Mouse (Mus musculus): ENCODE results near the gene Nova2. TPM values are rescaled to one million over a fixed set of nuclear protein-coding genes. Genes with fewer than 3 reads are reported as not detected.

Gene Nova2
- polyA plus RNA-seq, 1 experiment: 0.06 TPM

DNA sequence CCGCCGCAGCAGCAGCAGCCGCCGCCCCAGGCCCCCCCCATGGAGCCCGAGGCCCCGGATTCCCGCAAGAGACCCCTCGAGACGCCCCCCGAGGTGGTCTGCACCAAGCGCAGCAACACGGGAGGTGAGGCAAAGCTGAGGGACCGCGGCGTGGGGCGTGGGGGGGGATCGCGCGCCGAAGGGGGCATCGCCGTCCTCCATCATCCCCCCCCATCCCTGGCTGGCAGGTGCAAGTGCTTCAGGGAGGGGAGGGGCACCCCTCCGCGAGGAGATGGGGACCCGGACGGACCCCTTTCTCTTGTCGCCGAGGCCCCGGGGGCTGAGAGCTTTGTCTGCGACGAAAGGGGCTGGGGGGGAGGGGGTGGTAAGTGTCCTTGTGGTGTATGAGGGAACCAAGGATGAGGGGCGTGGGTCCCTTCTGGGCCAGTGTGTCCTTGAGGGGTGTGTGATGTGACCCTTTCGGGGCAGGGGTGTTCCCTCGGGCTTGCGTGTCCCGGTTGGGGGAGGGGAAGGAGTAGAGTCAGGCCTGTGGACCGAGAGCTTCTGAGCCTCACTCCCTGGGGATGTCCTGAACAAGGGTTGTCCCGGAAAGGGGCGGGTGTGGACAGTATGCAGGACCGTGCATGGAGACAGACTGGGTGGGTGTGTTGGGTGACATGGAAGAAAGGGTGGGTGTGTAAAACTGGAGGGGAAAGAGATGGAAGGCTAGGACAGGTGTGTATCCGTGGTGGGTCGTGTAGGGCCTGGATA, 528 bp downstream of the Nova2 start:
- Histone ChIP-seq H3K4me3 (no peak overlapping the region), H3ac (ENCODE audit: control insufficient read depth, insufficient read length) (no peak overlapping the region), H3K4me2 (ENCODE audit: low read depth) (no peak overlapping the region), H3K36me3 (ENCODE audit: control insufficient read depth, insufficient read depth) (no peaks in the 10 kb centered on the region), H3K79me2 (ENCODE audit: control insufficient read depth, insufficient read depth) (no peaks in the 10 kb centered on the region), H3K27me3 (ENCODE audit: control insufficient read depth, insufficient read depth, insufficient read length) (peaks cover 21% of the 10 kb centered on the region)
- TF ChIP-seq TCF12 (IDR thresholded peaks at IDR 0.05; ENCODE audit: insufficient read depth, poor library complexity, severe bottlenecking) (no peak), TCF3 (IDR thresholded peaks at IDR 0.05; ENCODE audit: insufficient read length, low read depth) (no peak), CEBPB (IDR thresholded peaks at IDR 0.05; ENCODE audit: insufficient read depth, poor library complexity, severe bottlenecking) (no peak), MYOG (IDR thresholded peaks at IDR 0.05; ENCODE audit: control insufficient read depth in 1 of 3, insufficient read depth in 1 of 3, insufficient read length in 2 of 3, low read depth in 2 of 3) (no peak), MYOD1 (IDR thresholded peaks at IDR 0.05; ENCODE audit: control insufficient read depth in 1 of 3, insufficient read length in 2 of 3, low read depth in 2 of 3) (no peak), REST (IDR thresholded peaks at IDR 0.05; ENCODE audit: insufficient read depth, insufficient read length) (no peak), SRF (IDR thresholded peaks at IDR 0.05; ENCODE audit: control insufficient read depth, insufficient read length, low read depth) (no peak), MAX (IDR thresholded peaks at IDR 0.05; ENCODE audit: low read depth) (no peak), E2F4 (IDR thresholded peaks at IDR 0.05; ENCODE audit: insufficient read depth) (no peak), POLR2AphosphoS2 (IDR thresholded peaks at IDR 0.05; ENCODE audit: insufficient read length, low read depth) (no peak), USF1 (IDR thresholded peaks at IDR 0.05; ENCODE audit: low read depth) (no peak), POLR2A (IDR thresholded peaks at IDR 0.05; ENCODE audit: insufficient read length, low read depth) (no peak)

DNA sequence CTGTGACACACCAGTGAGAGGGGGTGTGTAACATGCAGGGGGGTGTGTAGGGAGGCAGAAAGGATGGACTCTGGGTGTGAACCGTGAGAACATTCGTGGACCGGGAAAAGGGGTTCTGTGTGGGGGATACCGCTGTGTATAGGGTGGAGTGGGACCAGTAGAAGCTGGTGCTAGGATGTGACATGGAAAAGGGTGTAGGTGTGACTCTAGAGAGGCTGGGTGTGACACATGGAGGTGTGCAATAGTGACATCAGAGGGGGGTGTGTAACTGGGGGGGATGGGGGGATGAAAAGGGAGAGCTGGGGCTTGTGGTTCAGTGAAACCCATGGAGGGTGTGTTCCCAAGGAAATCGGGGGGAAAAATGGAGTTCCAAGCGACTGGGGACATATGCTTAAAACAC, 1.2 kb downstream of the Nova2 start:
- Histone ChIP-seq H3K36me3 (ENCODE audit: control insufficient read depth, insufficient read depth) (no peaks in the 10 kb centered on the region), H3K4me2 (ENCODE audit: low read depth) (no peak overlapping the region), H3ac (ENCODE audit: control insufficient read depth, insufficient read length) (no peak overlapping the region), H3K27me3 (ENCODE audit: control insufficient read depth, insufficient read depth, insufficient read length) (peaks cover 21% of the 10 kb centered on the region), H3K4me3 (no peak overlapping the region), H3K79me2 (ENCODE audit: control insufficient read depth, insufficient read depth) (no peaks in the 10 kb centered on the region)
- TF ChIP-seq TCF12 (IDR thresholded peaks at IDR 0.05; ENCODE audit: insufficient read depth, poor library complexity, severe bottlenecking): no peak
- no peak for TF ChIP-seq POLR2AphosphoS2 (IDR thresholded peaks at IDR 0.05; ENCODE audit: insufficient read length, low read depth)
- no peak for TF ChIP-seq USF1 (IDR thresholded peaks at IDR 0.05; ENCODE audit: low read depth)
- TF ChIP-seq TCF3 (IDR thresholded peaks at IDR 0.05; ENCODE audit: insufficient read length, low read depth): no peak
- no peak for TF ChIP-seq CEBPB (IDR thresholded peaks at IDR 0.05; ENCODE audit: insufficient read depth, poor library complexity, severe bottlenecking)
- TF ChIP-seq E2F4 (IDR thresholded peaks at IDR 0.05; ENCODE audit: insufficient read depth): no peak
- TF ChIP-seq REST (IDR thresholded peaks at IDR 0.05; ENCODE audit: insufficient read depth, insufficient read length): no peak
- no peak for TF ChIP-seq POLR2A (IDR thresholded peaks at IDR 0.05; ENCODE audit: insufficient read length, low read depth)

- H3K4me2 ChIP-seq (ENCODE audit: low read depth): no peak overlapping the region
- H3K27me3 ChIP-seq (ENCODE audit: control insufficient read depth, insufficient read depth, insufficient read length): peaks cover 21% of the 10 kb centered on the region
- no peaks in the 10 kb centered on the region for H3K36me3 ChIP-seq (ENCODE audit: control insufficient read depth, insufficient read depth)
- no peak overlapping the region for H3K4me3 ChIP-seq
- no peak for TF ChIP-seq CEBPB (IDR thresholded peaks at IDR 0.05; ENCODE audit: insufficient read depth, poor library complexity, severe bottlenecking)
- TF ChIP-seq MYOD1 (IDR thresholded peaks at IDR 0.05; ENCODE audit: control insufficient read depth in 1 of 3, insufficient read length in 2 of 3, low read depth in 2 of 3): no peak
- TF ChIP-seq POLR2AphosphoS2 (IDR thresholded peaks at IDR 0.05; ENCODE audit: insufficient read length, low read depth): no peak
- no peak for TF ChIP-seq TCF12 (IDR thresholded peaks at IDR 0.05; ENCODE audit: insufficient read depth, poor library complexity, severe bottlenecking)
- TF ChIP-seq MAX (IDR thresholded peaks at IDR 0.05; ENCODE audit: low read depth): no peak
- TF ChIP-seq TCF3 (IDR thresholded peaks at IDR 0.05; ENCODE audit: insufficient read length, low read depth): no peak
- no peak for TF ChIP-seq SRF (IDR thresholded peaks at IDR 0.05; ENCODE audit: control insufficient read depth, insufficient read length, low read depth)
- TF ChIP-seq USF1 (IDR thresholded peaks at IDR 0.05; ENCODE audit: low read depth): no peak
- no peak for TF ChIP-seq POLR2A (IDR thresholded peaks at IDR 0.05; ENCODE audit: insufficient read length, low read depth)
- TF ChIP-seq REST (IDR thresholded peaks at IDR 0.05; ENCODE audit: insufficient read depth, insufficient read length): no peak
- no peak for TF ChIP-seq MYOG (IDR thresholded peaks at IDR 0.05; ENCODE audit: control insufficient read depth in 1 of 3, insufficient read depth in 1 of 3, insufficient read length in 2 of 3, low read depth in 2 of 3)
- no peak for TF ChIP-seq E2F4 (IDR thresholded peaks at IDR 0.05; ENCODE audit: insufficient read depth)
- H3ac ChIP-seq (ENCODE audit: control insufficient read depth, insufficient read length): no peak overlapping the region
- no peaks in the 10 kb centered on the region for H3K79me2 ChIP-seq (ENCODE audit: control insufficient read depth, insufficient read depth)
Observed at GRCm38 (mm10) chr7:18927759-18928158, 2.1 kb downstream of the Nova2 start.

- Histone ChIP-seq H3K36me3 (ENCODE audit: control insufficient read depth, insufficient read depth) (no peaks in the 10 kb centered on the region), H3K4me2 (ENCODE audit: low read depth) (no peak overlapping the region), H3K4me3 (no peak overlapping the region), H3K79me2 (ENCODE audit: control insufficient read depth, insufficient read depth) (no peaks in the 10 kb centered on the region), H3K27me3 (ENCODE audit: control insufficient read depth, insufficient read depth, insufficient read length) (peaks cover 25% of the 10 kb centered on the region), H3ac (ENCODE audit: control insufficient read depth, insufficient read length) (no peak overlapping the region)
- no peak for TF ChIP-seq E2F4 (IDR thresholded peaks at IDR 0.05; ENCODE audit: insufficient read depth)
- TF ChIP-seq MYOD1 (IDR thresholded peaks at IDR 0.05; ENCODE audit: control insufficient read depth in 1 of 3, insufficient read length in 2 of 3, low read depth in 2 of 3): peak in 1 of 3 experiments; percentile 30
Observed at GRCm38 (mm10) chr7:18942376-18942775, 16.7 kb downstream of the Nova2 start.

DNA sequence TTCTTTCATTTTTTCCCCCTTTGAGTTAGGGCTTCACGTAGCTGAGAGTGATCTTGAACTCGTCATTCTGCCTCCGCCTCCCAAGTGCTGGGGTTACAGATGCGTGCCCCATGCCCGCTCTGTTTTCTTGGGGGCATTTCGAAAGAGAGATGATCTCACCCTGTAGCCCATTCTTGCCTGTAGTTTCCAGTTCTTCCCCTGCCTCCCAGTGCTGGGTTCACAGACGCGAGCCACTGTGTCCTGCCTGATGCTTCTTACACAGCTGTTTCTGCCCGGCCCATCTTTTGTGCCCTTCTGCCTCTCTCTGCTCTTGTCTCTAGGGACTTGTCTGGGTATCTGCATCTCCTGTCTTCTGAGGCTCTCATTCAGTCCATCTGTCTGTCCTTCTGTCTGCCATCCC, 17.1 kb downstream of the Nova2 start:
- Histone ChIP-seq H3ac (ENCODE audit: control insufficient read depth, insufficient read length) (no peak overlapping the region), H3K79me2 (ENCODE audit: control insufficient read depth, insufficient read depth) (no peaks in the 10 kb centered on the region), H3K36me3 (ENCODE audit: control insufficient read depth, insufficient read depth) (no peaks in the 10 kb centered on the region), H3K27me3 (ENCODE audit: control insufficient read depth, insufficient read depth, insufficient read length) (peaks cover 25% of the 10 kb centered on the region), H3K4me2 (ENCODE audit: low read depth) (no peak overlapping the region), H3K4me3 (no peak overlapping the region)
- TF ChIP-seq MAX (IDR thresholded peaks at IDR 0.05; ENCODE audit: low read depth) (no peak), POLR2A (IDR thresholded peaks at IDR 0.05; ENCODE audit: insufficient read length, low read depth) (no peak), MYOD1 (IDR thresholded peaks at IDR 0.05; ENCODE audit: control insufficient read depth in 1 of 3, insufficient read length in 2 of 3, low read depth in 2 of 3) (no peak), REST (IDR thresholded peaks at IDR 0.05; ENCODE audit: insufficient read depth, insufficient read length) (no peak), SRF (IDR thresholded peaks at IDR 0.05; ENCODE audit: control insufficient read depth, insufficient read length, low read depth) (no peak), MYOG (IDR thresholded peaks at IDR 0.05; ENCODE audit: control insufficient read depth in 1 of 3, insufficient read depth in 1 of 3, insufficient read length in 2 of 3, low read depth in 2 of 3) (no peak), TCF12 (IDR thresholded peaks at IDR 0.05; ENCODE audit: insufficient read depth, poor library complexity, severe bottlenecking) (no peak), E2F4 (IDR thresholded peaks at IDR 0.05; ENCODE audit: insufficient read depth) (no peak), POLR2AphosphoS2 (IDR thresholded peaks at IDR 0.05; ENCODE audit: insufficient read length, low read depth) (no peak), CEBPB (IDR thresholded peaks at IDR 0.05; ENCODE audit: insufficient read depth, poor library complexity, severe bottlenecking) (no peak), TCF3 (IDR thresholded peaks at IDR 0.05; ENCODE audit: insufficient read length, low read depth) (no peak), USF1 (IDR thresholded peaks at IDR 0.05; ENCODE audit: low read depth) (no peak)
